Mouse (Mus musculus): Measurements from ENCODE around the gene Cfap77. TPM values are rescaled to one million over a fixed set of nuclear protein-coding genes. Genes with fewer than 3 reads are reported as not detected.

Cfap77 gene
- total RNA-seq, 2 experiments from 2014 or later = 0.40 to 0.62 TPM

- DNase-seq (ENCODE audit: low spot score in 2 of 2) = no peak
- intact Hi-C loops (cut with DNase I) = no loop called here
Measured at GRCm38 (mm10) chr2:29012523-29012922, 42.3 kb downstream of the Cfap77 start.

DNA sequence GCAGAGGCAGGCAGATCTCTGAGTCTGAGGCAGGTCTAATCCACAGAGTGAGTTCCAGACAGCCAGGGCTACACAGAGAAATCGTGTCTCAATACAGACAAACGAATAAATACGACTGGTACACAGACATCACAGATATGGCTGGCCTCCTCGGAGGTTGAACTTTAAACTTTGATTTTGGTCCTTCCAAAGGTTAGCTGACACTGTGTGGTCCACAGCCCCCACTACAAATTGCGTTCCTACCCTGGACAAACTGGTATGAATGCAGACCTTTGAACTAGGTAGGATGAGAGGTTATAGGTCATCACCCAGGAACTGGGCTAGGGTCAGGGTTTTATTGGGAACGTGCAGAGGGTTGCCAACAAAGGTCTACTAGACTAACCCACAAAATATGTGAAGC is 47.2 kb downstream of the Cfap77 start:
- DNase-seq (ENCODE audit: low spot score in 2 of 2) = no peak
- intact Hi-C loops (cut with DNase I) = no loop called here

DNA sequence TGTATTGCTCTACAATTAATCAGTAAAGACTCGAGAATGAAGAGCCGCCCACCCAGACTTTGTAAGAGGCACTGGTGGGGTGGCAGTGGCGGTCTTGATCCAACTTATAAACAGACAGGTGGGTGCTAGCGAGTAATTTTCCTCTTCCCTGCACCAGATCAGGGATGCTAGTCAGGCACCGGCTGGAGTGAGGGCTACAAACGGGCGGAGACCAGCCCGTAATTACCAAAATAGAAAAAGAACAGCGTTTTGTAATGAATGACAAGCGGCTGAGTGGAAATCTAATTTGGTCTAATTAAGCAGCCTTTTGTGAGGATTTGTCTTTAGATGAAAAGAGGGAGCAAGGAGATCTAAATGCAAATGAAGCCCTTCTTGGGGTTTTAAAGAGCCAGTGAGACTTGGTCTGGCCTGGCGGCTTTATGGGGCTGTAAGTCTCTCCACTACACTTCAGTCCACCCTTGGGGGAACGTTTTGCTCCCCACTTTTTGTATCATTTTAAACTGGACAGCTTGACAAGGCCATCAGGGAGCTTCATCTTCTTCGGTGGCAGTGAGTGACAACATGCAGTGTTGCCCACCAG is 48.3 kb downstream of the Cfap77 start:
- DNase-seq (ENCODE audit: low spot score in 2 of 2) = no peak
- intact Hi-C loops (cut with DNase I) = no loop called here

DNA sequence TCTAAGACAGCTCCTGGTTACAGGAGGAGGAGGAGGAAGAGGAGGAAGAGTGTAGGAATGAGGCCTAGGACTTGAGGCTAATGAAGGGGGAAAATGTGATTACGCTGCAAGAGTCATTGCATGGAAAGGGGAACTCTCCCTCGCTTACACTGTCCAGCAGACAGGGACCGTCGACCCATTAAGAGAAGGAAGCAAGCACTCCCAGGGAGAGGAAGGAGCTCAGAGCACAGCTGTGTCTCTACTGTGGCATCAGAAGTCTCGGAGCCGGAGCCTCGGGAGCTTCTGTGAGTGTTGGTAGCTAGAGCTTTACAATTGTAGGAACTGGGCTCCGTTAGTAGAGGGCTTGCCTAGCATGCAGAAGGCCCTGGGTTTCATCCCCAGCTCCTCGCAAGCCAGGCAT is 50.8 kb downstream of the Cfap77 start:
- no peak for DNase-seq (ENCODE audit: low spot score in 2 of 2)
- intact Hi-C loops (cut with DNase I) = no loop called here

DNA sequence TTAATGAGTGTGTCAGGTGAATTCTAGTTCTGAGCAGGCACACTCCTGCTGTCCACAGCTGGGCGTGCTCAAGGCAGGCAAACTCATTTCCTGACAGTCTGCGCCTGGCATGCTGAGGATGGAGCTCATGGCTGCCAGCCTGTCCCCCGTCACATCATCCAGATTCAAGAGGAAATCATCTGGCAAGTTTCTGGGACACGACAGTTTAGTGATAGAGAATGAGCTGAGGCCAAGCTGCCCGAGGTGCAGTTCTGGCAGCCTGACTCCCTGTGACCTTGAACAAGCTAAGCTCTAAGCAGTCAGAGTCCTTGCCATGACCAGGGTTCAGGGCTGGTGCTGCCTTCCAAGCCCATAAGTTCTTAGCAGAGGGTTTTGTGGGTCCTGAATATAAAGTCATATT is 56.6 kb downstream of the Cfap77 start:
- intact Hi-C loops (cut with DNase I) = no loop called here
- DNase-seq (ENCODE audit: low spot score in 2 of 2) = no peak

DNA sequence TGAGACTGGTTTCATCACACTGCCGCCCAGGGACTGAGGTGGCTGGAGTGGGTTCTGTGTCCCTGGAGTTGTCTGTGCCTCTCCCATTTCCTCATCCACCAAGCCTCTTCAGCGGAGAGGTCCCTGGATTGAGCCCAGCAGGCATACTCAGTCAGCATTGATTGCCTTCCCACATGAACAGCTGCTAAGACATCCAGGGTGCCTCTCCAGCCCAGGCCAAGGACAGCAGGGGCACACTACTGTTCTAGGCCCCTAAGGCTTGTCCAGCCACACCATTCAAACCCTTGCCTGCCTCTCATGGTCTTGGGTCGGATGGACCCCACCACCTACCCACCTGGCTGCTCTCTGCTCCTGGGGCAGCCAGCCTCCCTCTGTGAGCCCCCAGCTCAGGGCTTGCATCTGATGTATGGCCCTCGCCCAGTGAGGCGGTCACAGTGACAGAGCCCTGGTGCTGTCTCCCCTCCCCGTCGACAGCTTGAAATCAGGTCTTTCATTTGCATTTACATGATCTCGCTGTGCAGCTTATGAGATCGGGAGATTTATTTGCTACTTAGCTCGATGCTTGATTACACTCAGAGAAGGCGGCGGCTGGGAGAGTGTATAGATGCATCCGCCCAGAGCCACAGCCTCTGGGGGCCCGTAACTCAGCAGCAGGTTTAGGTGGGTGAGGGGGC is 57.6 kb downstream of the Cfap77 start:
- DNase-seq (ENCODE audit: low spot score in 2 of 2) = no peak
- intact Hi-C loops (cut with DNase I) = no loop called here

- intact Hi-C loops (cut with DNase I) = no loop called here
- no peak for DNase-seq (ENCODE audit: low spot score in 2 of 2)
Measured at GRCm38 (mm10) chr2:28995436-28995835, 59.4 kb downstream of the Cfap77 start.

DNA sequence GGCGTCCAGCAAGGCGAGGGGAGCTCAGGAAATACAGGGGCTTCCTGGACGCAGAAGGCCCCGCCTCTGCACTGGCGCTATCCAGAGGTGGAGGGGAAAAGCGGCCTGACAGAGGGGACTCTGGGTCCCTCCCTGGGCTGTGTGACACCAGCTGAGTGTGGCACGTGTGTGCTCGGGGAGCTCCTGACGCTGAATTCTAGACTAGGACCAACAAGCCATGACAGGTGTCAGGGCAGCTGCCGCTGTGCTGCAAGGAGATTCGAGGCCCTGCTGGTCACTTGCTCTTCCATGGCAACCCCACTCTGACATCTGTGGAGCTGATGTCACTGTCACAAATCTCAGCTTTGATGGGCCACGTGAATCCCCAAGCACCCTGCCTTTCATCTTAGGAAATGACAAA is 60.9 kb downstream of the Cfap77 start:
- no peak for DNase-seq (ENCODE audit: low spot score in 2 of 2)
- intact Hi-C loops (cut with DNase I) = no loop called here

GRCm38 (mm10) chr2:28988781-28989180 is 66.1 kb downstream of the Cfap77 start:
- intact Hi-C loops (cut with DNase I) = no loop called here
- DNase-seq (ENCODE audit: low spot score in 2 of 2) = no peak

GRCm38 (mm10) chr2:28980080-28980910 is 74.6 kb downstream of the Cfap77 start:
- intact Hi-C loops (cut with DNase I) = no loop called here
- no peak for DNase-seq (ENCODE audit: low spot score in 2 of 2)

- intact Hi-C loops (cut with DNase I) = loop anchor here (5.0 kb wide), 1 partner anchor 221 kb away; no protein-coding TSS in a partner anchor
- DNase-seq (ENCODE audit: low spot score in 2 of 2) = no peak
Measured at GRCm38 (mm10) chr2:28978461-28978860, 76.4 kb downstream of the Cfap77 start.

- peak; percentile 37 to 66 for DNase-seq (ENCODE audit: low spot score in 2 of 2)
- intact Hi-C loops (cut with DNase I) = loop anchor here (2.0 to 5.0 kb wide), 3 partner anchors 52 to 219 kb away; no protein-coding TSS in a partner anchor
Measured at GRCm38 (mm10) chr2:28976635-28977034, 78.2 kb downstream of the Cfap77 start.

DNA sequence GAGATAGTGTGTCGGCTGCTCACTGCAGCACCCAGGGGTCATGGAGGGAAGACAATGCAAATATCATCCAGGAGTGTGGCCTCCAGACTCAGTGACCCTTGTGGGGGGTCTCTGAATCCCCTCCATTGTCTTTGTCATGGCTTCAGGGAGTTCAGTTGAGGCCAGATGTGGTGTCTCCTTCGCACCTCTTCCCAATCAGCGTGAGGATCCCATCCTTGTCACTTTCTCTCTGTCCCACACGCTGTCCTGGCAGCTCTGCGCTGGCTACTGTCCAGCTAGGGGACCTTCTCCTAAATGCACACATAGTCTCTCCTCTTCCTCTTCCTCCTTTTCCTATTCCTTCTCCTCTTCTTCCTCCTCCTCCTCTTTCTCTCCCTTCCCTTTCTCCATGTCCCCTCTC is 79.3 kb downstream of the Cfap77 start:
- intact Hi-C loops (cut with DNase I) = loop anchor here (2.0 to 5.0 kb wide), 3 partner anchors 51 to 218 kb away; no protein-coding TSS in a partner anchor
- no peak for DNase-seq (ENCODE audit: low spot score in 2 of 2)

- no peak for DNase-seq (ENCODE audit: low spot score in 2 of 2)
- intact Hi-C loops (cut with DNase I) = no loop called here
Measured at GRCm38 (mm10) chr2:28974520-28974919, 80.3 kb downstream of the Cfap77 start.

DNA sequence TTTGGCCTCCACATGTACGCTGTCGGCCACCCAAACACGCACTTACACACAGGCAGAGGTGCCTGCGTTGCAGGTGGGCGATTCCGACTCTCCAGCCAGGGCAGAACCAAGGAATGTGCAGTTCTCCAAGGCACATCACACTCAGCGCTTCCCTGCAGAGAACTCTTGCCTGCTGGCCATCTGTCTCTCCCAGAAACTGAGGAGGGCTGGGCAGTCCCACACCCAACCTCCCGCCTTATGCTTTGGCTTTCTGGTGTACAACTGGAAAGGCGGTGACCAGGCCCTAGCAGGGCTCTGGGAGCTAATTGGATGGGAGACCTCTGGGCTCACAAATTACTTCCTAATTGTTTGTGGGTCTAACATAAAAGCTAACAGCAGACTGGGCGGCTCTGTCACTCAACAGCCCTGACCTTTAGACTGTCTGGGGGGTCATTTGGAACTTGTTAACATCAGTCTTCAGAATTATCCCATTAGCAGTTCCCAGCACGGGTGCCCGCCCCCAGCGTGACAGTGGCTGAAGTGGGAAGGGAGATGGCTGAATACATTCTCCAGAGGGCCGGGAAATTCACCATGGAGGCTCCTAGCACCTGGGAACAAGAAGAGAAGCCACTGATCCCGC is 80.9 kb downstream of the Cfap77 start:
- intact Hi-C loops (cut with DNase I) = no loop called here
- no peak for DNase-seq (ENCODE audit: low spot score in 2 of 2)

GRCm38 (mm10) chr2:28970424-28970823 is 84.4 kb downstream of the Cfap77 start:
- DNase-seq (ENCODE audit: low spot score in 2 of 2) = no peak
- intact Hi-C loops (cut with DNase I) = no loop called here

DNA sequence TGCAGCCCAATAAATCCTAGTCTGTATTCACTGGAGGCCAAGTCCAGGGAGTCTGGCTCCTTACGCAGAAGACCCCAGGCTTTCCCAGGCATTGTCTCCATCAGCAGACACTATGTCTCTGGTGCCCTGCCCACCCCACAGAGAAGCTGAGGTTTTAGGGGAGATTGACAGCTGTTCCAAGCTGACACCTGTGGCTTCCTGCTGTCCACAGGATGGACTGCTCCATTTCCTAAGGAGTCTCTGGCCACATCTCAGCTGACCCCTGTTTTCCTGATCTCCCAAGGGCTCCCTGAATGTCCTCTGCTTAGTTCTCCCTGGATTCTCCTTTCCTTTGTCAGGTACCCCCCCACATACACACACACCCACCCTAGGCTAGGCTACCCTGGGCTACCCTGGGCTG is 86.6 kb downstream of the Cfap77 start:
- no peak for DNase-seq (ENCODE audit: low spot score in 2 of 2)
- intact Hi-C loops (cut with DNase I) = no loop called here

DNA sequence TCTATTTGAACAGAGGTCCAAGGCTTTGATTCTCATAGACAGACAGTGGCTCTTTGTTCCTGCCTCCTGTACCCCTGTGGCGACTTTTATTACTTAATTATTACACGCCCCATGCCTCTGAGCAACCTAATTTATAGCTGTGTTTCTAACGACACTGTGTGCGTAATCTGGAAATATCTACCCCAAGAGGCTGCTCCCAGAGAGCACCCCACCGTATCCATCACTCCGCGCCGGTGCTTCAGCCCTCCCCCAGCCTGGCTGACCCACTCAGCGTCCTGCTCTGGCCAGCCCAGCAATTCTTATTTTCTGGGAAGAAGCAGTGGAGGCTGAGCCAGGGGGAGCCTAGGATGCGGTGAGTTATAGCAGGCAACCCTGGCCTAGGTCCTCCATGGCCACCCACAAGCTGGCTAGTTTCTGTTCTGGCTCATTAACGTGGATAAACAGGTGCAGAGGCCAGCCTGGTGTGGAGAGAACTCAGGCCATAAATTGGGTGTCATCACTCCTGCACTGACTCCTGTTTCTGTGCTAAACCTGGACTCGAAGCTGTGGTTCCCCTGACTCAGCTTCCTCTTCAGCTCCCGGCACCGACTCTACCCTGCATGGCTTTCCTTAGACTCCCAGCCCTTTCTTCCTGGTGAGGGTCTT is 88.6 kb downstream of the Cfap77 start:
- DNase-seq (ENCODE audit: low spot score in 2 of 2) = no peak
- intact Hi-C loops (cut with DNase I) = no loop called here

GRCm38 (mm10) chr2:28963565-28963964 is 91.3 kb downstream of the Cfap77 start:
- intact Hi-C loops (cut with DNase I) = no loop called here
- no peak for DNase-seq (ENCODE audit: low spot score in 2 of 2)

- DNase-seq (ENCODE audit: low spot score in 2 of 2) = no peak
- intact Hi-C loops (cut with DNase I) = no loop called here
Measured at GRCm38 (mm10) chr2:28961636-28962035, 93.2 kb downstream of the Cfap77 start.
